Mouse (Mus musculus): ENCODE results near the gene Zfp609.

Zfp609 gene

GRCm38 (mm10) chr9:65757826-65758225 is 69.5 kb downstream of the Zfp609 start:
- no peak for DNase-seq

GRCm38 (mm10) chr9:65755673-65756375 is 71.5 kb downstream of the Zfp609 start:
- DNase-seq, result no peak

DNA sequence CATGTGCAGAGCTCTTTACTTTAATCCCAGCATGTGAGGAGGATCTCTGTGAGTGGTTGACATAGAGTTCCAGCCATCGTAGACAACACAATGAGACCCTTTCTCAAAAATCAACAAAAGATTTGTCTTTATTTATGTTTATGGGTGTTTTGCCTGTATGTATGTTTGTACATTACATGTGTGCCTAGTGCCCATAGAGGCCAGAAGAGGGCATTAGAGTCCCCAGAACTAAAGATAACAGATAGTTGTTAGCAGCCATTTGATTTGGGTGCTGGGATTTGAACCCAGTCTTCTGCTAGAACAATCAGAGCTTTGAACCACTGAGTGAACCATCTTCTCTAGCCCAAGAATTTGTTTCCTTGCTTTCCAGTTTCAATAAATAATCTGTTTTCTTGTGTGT is 72.2 kb downstream of the Zfp609 start:
- DNase-seq, result no peak

GRCm38 (mm10) chr9:65752632-65753031 is 74.7 kb downstream of the Zfp609 start:
- DNase-seq, result no peak

- no peak for DNase-seq
Measured at GRCm38 (mm10) chr9:65751906-65752305, 75.5 kb downstream of the Zfp609 start.

DNA sequence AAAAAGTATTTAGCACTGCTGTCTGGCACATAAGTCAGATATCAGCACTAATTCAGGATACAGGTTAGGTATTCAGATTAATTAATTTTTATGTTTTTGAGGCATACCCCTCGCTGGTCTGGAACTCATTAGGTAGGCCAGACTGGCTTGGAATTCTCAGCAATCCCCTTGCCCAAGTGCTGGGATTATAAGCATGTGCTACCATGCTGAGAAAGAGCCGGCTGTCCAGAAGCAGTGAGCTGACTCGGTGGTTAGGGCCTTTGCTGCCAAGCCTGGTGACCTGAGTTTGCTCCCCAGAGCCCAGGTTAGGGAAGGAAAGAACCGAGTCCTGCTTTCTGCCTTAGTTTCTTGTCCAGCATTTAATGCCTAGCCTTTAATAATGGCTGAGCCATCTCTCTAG is 79.3 kb downstream of the Zfp609 start:
- DNase-seq, result no peak

- DNase-seq, result no peak
Measured at GRCm38 (mm10) chr9:65746479-65746878, 80.9 kb downstream of the Zfp609 start.

DNA sequence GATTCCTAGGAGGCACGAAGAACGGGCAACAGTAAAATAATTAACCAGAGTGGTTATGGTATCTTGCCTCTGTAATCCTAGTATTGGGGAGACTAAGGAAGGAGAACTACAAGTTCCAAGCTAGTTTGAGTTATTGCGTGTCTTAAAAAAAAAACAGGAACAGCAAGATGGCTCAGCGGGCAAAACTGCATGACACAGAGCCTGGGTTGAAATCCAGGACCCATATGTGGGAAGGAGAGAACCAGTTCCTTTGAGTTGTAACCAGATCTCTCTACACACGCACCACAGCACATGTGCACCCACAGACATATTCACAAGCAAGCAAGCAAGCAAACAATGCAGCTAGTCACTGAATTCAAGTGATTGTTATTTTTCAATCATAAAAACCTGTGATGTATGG is 81.9 kb downstream of the Zfp609 start:
- no peak for DNase-seq

GRCm38 (mm10) chr9:65744171-65745082 is 82.9 kb downstream of the Zfp609 start:
- DNase-seq, result peak; percentile 44

- no peak for DNase-seq
Measured at GRCm38 (mm10) chr9:65743809-65744170, 83.6 kb downstream of the Zfp609 start.

DNA sequence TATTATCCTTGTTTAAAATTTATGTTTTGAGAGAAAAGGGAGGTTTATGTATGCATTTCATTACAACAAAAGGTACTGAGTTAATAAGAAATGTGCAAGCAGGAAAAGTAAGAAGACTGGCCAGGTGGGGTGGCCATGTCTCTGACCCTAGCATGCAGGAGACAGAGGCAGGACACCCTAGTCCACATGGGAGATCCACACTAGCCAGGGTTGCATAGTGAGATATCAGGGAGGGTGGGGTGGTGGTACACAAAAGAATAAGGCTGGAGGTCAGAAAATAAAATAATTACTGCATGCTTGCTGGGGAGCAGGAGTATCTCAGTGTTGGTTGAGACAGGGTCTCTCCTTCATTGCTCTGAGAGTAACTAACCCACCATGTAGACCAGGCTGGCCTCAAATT is 84.0 kb downstream of the Zfp609 start:
- DNase-seq, result no peak

GRCm38 (mm10) chr9:65742777-65743176 is 84.6 kb downstream of the Zfp609 start:
- no peak for DNase-seq

DNA sequence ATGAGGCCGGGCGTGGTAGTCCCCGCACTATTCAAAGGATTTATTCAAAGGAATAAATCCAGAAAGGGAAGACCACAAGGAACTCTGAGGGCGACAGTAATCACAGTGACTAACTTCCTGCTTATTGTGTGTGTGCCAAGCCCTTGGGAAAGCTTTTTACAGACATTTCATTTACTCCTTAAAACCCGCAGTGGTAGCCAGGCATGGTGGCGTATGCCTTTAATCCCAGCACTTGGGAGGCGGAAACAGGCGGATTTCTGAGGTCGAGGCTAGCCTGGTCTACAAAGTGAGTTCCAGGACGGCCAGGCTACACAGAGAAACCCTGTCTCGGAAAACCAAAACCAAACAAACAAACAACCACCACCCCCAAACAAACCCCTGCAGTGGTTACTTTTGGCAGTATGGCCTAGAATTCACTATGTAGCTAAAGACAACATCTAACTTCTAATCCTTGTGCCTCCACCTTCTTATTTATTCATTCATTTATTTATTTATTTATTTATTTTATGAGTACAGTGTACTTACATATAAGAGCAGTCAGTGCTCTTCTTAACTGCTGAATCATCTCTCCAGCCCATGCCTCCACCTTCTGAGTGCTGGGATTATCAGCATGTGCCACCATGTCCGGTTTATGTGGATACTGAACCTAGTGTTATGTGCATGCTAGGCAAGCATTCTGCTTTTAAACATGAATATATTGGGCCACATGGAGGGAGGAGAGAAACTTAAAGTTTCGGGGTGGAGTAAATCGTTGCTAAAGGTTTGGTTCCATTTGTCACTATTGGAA is 86.1 kb downstream of the Zfp609 start:
- DNase-seq, result no peak

GRCm38 (mm10) chr9:65734931-65735330 is 92.4 kb downstream of the Zfp609 start:
- DNase-seq, result no peak

DNA sequence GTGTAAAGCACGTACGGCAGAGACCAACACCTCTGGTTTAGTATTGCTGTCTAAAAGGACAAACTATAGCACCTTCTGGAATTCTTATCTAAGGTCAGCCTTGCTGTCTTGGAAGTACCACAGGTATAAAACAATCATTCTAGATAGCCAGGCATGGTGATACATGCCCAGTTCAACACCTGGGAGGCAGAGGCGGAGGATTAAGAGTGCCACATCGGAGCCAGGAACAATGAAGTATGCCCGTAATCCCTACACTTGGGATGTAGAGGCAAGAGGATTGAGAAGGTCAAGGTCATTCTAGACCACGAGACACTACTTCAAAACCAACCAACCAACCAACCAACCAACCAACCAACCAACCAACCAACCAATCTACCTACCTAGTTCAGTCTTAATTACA is 98.8 kb downstream of the Zfp609 start:
- no peak for DNase-seq

DNA sequence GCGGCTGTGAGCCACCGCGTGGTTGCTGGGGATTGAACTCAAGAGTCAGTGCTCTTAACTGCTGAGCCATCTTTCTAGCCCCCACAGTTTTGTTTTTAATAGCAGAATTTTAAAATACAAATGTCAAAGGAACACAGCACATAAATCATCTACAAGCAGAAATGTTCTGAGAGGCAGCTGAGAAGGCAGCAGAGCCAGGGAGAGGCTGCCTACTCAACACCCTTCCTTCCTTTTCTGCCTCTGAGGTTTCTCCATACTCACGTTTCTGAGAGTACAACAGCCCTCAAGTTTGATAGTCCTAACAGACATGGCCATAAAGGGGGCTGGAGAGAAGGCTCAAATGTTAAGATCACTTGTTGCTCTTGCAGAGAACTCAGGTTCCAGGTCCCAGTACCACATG is 99.9 kb downstream of the Zfp609 start:
- no peak for DNase-seq

GRCm38 (mm10) chr9:65726431-65726830 is 100.9 kb downstream of the Zfp609 start:
- no peak for DNase-seq

- DNase-seq, result no peak
Measured at GRCm38 (mm10) chr9:65725291-65725622, 102.1 kb downstream of the Zfp609 start.

DNA sequence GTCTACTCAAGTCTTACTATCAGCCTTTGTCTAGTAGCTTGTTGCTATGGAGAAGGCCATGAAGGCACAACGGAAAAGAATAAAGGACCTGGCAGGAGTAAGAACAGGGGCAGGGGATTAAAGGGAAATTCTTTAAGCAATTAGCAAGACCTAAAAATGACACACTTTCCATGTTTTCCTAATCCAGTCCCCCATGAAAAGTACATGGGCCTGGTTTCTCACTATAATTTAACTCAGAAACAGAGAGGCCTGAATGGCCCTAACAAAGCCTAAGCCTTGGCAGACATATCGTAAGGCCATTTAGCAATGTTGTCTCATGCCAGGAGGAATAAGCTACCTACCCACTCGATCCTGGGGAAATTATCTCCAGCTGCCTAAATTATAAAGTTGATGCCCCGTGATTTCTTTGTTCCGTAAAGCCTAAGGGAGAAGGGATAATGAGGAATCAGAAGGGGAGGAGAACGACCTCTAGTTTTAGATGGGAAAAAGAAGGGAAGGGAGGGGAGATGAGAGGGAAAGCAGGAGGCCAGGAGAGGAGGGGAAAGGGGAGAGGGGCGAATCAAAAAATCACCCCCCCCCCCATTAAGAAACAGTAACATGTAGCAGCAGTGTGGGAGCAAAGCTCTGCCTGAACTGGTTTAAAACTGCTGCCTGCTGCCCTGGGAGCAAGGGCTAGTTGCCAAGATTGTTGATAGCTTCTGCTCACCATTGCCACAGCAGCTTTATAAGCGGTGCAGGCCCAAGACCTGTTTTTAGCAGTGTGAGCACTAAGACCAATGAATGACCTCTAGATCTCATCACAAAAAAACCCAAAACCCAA is 102.7 kb downstream of the Zfp609 start:
- DNase-seq, result no peak

GRCm38 (mm10) chr9:65721161-65721566 is 106.2 kb downstream of the Zfp609 start:
- DNase-seq, result no peak

DNA sequence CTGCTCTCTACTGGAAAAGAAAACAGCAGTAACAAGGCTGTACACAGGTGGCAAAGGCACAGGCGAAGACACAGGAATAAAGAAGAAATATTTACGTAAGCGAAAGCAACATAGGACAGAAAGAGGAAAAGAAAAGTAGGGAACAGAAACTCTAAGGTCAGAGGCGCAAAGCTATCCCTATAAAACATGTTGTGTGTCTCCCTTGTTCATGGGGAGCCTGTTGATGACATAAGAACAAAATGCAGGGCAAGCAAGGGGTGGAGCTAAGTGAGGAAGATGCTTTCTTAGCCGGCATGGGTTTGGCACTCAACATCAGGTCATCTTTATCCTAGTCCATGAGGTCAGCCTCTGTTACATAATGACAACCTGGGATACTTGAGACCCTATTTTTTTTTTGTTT is 109.2 kb downstream of the Zfp609 start:
- DNase-seq, result no peak

GRCm38 (mm10) chr9:65703926-65704595 is 123.3 kb downstream of the Zfp609 start:
- DNase-seq, result no peak

Measured in right cerebral cortex, postnatal 25 days (tissue).